Mouse (Mus musculus): ENCODE data around the gene Ptpn22. TPM values are rescaled to one million over a fixed set of nuclear protein-coding genes. Genes with fewer than 3 reads are reported as not detected.

Gene Ptpn22
- polyA plus RNA-seq, 1 experiment from 2014 or later: 2.0 TPM

GRCm38 (mm10) chr3:103960622-103961021 is 101.0 kb downstream of the Ptpn22 start:
- 86% methylated on average over 3 of the region's 3 CpGs for WGBS (ENCODE audit: insufficient replicate concordance)
- no peak overlapping the region for H3K4me2 ChIP-seq

More at GRCm38 (mm10) chr3:103960622-103961021, 101.0 kb downstream of the Ptpn22 start:
- no peak for ATAC-seq
- Histone ChIP-seq H3K4me3 (no peak overlapping the region), H3K27ac (no peak overlapping the region), H3K9ac (no peak overlapping the region), H3K36me3 (peaks cover 54% of the 10 kb centered on the region), H3K9me3 (replicated peaks) (no peaks in the 10 kb centered on the region), H3K27me3 (replicated peaks) (no peaks in the 10 kb centered on the region), H3K4me1 (no peaks in the 10 kb centered on the region)

Other genes with a start within 250 kb of the Ptpn22 start
- gene Atg4a-ps, start 213.7 kb upstream of the Ptpn22 start, polyA plus RNA-seq (2016; fragmentation: Nextera tagmentation; extraction: Ambion mirVana): 0.11 TPM in 2 replicates
- 3.3 and 3.4 TPM in 2 replicates for gene Olfml3, start 121.8 kb upstream of the Ptpn22 start, polyA plus RNA-seq (2016; fragmentation: Nextera tagmentation; extraction: Ambion mirVana)
- gene Gm10964, start 120.4 kb upstream of the Ptpn22 start, polyA plus RNA-seq (2016; fragmentation: Nextera tagmentation; extraction: Ambion mirVana): not detected in 2 replicates
- 17.7 and 18.1 TPM in 2 replicates for gene Hipk1, start 68.2 kb upstream of the Ptpn22 start, polyA plus RNA-seq (2016; fragmentation: Nextera tagmentation; extraction: Ambion mirVana)
- gene Dclre1b, start 50.4 kb upstream of the Ptpn22 start, polyA plus RNA-seq (2016; fragmentation: Nextera tagmentation; extraction: Ambion mirVana): 28.4 and 30.8 TPM in 2 replicates
- 18.7 and 19.4 TPM in 2 replicates for gene Ap4b1, start 50.3 kb upstream of the Ptpn22 start, polyA plus RNA-seq (2016; fragmentation: Nextera tagmentation; extraction: Ambion mirVana)
- gene Gm43064, start 50.2 kb upstream of the Ptpn22 start, polyA plus RNA-seq (2016; fragmentation: Nextera tagmentation; extraction: Ambion mirVana): 0.56 and 0.60 TPM in 2 replicates
- 1.6 and 1.7 TPM in 2 replicates for gene Bcl2l15, start 27.2 kb upstream of the Ptpn22 start, polyA plus RNA-seq (2016; fragmentation: Nextera tagmentation; extraction: Ambion mirVana)
- 6.7 and 7.2 TPM in 2 replicates for gene Rsbn1, start 54.3 kb downstream of the Ptpn22 start, polyA plus RNA-seq (2016; fragmentation: Nextera tagmentation; extraction: Ambion mirVana)
- gene Phtf1, start 108.3 kb downstream of the Ptpn22 start, polyA plus RNA-seq (2016; fragmentation: Nextera tagmentation; extraction: Ambion mirVana): 13.2 TPM in 2 replicates

All from liver, embryonic 12.5 days (tissue).